25 mouse cellular contexts compared by ENCODE assay signal in genomic region chr13:109427541-109427940, GRCm38 (mm10).
"Had no signal": no experiment of that assay in that cellular context is flagged by ENCODE, and none has a peak within 500 bp of the region (broad histone marks: within the 10 kb centered on the region; RNA-seq: fewer than 3 reads in every experiment).

No protein-coding gene starts in this region.

- H3K4me2 ChIP-seq: forebrain, embryonic 15.5 days; heart, embryonic 11.5 days; heart, embryonic 13.5 days; heart, embryonic 15.5 days; hindbrain, embryonic 13.5 days; kidney, embryonic 15.5 days; limb, embryonic 12.5 days; limb, embryonic 15.5 days; liver, embryonic 12.5 days had no signal

- H3K4me3 ChIP-seq: forebrain, embryonic 15.5 days; heart, embryonic 13.5 days; heart, embryonic 15.5 days; hindbrain, embryonic 13.5 days; kidney, embryonic 15.5 days; limb, embryonic 12.5 days; limb, embryonic 15.5 days; liver, embryonic 12.5 days had no signal

- ATAC-seq: forebrain, embryonic 15.5 days; forebrain, postnatal 0 days; hindbrain, embryonic 16.5 days; intestine, embryonic 16.5 days; liver, embryonic 12.5 days had no signal

- H3K36me3 ChIP-seq: forebrain, embryonic 15.5 days; heart, embryonic 13.5 days; heart, embryonic 15.5 days; hindbrain, embryonic 13.5 days; kidney, embryonic 15.5 days; limb, embryonic 12.5 days; limb, embryonic 15.5 days; liver, embryonic 12.5 days had no signal

- H3K9me3 ChIP-seq: forebrain, embryonic 15.5 days; heart, embryonic 13.5 days; heart, embryonic 15.5 days; hindbrain, embryonic 13.5 days; kidney, embryonic 15.5 days; limb, embryonic 12.5 days; limb, embryonic 15.5 days; liver, embryonic 12.5 days had no signal

- H3K9ac ChIP-seq: forebrain, embryonic 15.5 days; forebrain, postnatal 0 days; heart, embryonic 13.5 days; heart, embryonic 15.5 days; hindbrain, embryonic 13.5 days; kidney, embryonic 15.5 days; limb, embryonic 12.5 days; limb, embryonic 15.5 days; liver, embryonic 12.5 days; liver, embryonic 14.5 days had no signal

- H3K4me1 ChIP-seq: forebrain, embryonic 15.5 days; hindbrain, embryonic 13.5 days; limb, embryonic 15.5 days; liver, embryonic 12.5 days had no signal

- H3K27me3 ChIP-seq: forebrain, embryonic 15.5 days; heart, embryonic 13.5 days; heart, embryonic 15.5 days; hindbrain, embryonic 13.5 days; kidney, embryonic 15.5 days; limb, embryonic 12.5 days; limb, embryonic 15.5 days; liver, embryonic 12.5 days had no signal

- DNase-seq: forebrain, postnatal 0 days; heart, adult 18-20 months; heart, postnatal 14 days; heart, postnatal 36 days; kidney, adult 11 months; kidney, adult 2 months; kidney, adult 9 months; kidney, postnatal 14 days; kidney, postnatal 36 days; layer of hippocampus, adult 9-11 months; layer of hippocampus, postnatal 36 days; left cerebral cortex, postnatal 4 days had no signal

- H3K27ac ChIP-seq: forebrain, embryonic 15.5 days; heart, embryonic 13.5 days; heart, embryonic 15.5 days; hindbrain, embryonic 13.5 days; kidney, embryonic 15.5 days; kidney, postnatal 0 days; limb, embryonic 12.5 days; limb, embryonic 15.5 days; liver, embryonic 12.5 days; liver, embryonic 14.5 days had no signal
